Mouse (Mus musculus): Measurements from ENCODE around the gene Fam50a.
"Not testable (repeated sequence)": the region's sequence is repeated elsewhere in the genome, so short reads cannot be mapped to it uniquely, and the experiment has no call there.

The Fam50a gene

DNA sequence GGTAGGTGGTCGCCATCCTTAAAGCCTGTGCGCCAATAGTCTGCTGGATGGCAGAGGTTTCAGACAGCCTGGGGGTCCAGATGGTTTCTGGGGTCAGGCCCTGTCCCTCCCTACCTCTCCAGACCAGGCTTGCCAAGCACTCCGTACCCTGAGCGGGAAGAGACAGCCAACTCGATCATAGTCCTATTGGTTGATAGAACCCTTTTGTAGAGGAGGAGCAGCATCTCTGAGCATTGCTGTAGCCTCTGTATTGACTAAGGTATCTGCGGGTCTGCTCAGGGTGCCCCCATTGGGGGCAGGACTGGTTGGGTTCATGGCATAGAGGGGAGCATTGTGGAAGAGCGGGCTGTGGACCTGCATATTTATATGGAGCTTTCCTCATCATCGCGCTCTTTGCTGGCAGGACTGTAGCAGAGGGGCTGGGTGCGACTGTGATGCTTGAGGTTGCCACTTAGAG lies 16.4 kb downstream of the Fam50a start:
- intact Hi-C loops (cut with DNase I): no loop called here

DNA sequence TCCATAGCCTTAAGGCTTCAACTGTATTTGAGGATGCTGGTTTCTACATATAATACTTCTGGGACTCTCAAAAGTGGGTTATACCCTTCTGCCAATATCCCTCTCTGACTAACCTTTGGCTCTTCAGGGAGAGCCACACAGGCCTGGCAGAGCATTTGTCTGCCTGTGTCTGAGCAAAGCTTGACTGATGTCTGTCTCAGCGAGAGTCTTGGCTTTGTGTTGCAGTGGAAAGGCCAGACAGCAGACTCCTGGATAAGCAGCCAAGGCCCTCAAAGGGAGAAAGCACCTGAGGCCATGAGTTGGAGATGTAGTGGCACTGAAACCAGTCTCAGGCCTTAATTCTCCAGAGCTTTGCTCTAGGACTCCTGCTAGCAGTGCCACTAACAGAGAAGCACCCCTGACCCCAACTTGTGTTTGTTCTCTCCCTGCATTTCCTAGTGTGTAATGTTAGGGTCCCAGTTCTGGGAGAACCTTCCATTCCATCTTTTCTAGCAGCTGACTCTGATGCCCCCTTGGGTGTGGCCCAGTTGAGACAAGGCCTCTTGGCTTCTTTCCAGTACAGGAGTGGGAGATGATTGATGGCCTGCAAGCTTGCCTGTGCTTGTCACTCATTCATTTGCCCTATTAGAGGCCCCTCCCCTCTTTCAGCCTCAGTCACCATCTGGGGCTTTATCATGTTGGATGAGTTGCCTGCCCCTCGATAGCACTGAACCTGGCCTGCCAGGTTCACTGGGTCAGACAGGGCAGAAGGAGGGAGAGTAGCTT lies 17.5 kb downstream of the Fam50a start:
- intact Hi-C loops (cut with DNase I): no loop called here

DNA sequence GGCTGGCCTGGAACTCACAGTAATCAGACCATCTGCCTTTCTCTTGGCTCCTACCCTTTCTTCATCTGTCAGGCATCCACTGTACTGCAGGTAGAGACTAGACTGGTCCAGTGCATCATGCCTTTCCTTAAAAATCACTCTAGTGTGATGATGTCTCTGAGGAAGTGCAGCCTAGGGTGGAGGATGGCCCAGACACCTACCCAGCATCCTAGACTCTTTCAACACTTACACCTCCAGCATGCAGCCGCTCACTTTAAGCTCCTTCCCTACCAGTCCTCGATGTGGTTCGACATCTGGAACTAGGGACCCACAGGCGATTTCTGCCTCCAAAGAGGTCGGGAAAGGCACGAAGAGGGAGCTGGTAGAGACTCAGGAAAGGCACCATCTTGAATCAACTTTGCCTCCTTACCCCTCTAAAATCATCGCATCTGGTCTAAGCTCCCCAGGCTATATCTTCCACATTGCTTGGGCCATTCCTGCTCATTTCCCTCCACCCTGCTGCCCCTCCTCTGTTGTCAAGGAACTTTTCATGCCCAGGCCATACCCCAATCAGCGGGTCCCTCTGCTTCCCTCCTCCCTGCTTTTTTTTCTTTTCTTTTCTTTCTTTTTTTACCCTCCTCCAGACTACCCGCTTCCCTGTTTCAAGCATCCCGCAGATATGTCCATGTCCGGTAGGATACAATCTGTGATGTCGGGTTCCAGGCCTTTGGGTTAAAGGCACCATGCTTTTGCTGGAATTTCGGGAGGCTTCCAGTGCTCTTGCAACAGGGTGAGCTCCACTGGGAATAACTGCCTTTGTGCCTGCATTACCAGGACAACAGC lies 40.0 kb downstream of the Fam50a start:
- intact Hi-C loops (cut with DNase I): no loop called here

DNA sequence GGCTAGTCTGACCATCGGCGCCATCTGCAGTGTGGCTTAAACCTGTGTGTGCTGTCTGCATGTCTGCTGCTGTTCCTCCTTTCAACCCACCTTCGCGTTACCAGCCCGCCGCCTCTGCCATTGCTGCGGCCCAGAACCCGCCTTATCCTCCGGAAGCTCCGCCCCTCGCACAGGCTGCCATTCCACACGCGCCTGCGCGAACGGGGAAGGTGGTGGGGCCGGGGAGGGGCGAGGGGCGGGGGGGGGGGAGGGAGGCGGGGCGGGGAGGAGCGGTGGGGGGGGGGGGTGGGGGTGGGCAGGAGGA lies 40.6 kb downstream of the Fam50a start, which contains the start of gene Lage3:
Gene Lage3 (minus strand): TSS at position 152 of the 304 bp plus-strand sequence.
- intact Hi-C loops (cut with DNase I): no loop called here

DNA sequence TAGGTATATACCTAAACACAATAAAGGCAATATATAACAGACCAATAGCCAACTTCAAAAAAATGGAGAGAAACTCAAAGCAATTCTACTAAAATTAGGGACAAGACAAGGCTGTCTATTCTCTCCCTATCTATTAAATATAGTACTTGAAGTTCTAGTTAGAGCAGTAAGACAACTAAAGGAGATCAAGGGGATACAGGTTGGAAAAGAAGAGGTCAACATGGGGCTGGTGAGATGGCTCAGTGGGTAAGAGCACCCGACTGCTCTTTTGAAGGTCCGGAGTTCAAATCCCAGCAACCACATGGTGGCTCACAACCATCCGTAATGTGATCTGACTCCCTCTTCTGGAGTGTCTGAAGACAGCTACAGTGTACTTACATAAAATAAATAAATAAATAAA lies 44.2 kb downstream of the Fam50a start:
- intact Hi-C loops (cut with DNase I): not testable (repeated sequence)

DNA sequence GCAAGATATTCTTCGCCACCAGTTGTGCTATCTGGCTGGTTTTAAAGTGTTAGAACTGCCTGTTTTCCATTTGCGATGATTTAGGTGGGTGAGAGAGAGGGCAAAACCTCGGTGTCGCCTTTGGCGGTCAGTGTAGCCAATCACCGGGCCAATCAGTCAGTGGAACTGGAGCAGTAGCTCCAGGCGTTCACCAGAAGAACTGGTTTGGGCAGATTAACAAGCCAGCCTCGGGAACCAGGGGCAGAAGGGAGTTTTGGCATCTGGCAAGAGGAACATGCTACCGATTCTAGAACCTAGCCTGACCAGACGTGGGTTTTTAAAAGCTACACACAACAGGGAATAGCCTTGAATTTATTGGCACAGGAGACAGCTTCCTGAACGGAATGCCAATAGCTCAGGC lies 46.3 kb downstream of the Fam50a start:
- intact Hi-C loops (cut with DNase I): no loop called here

DNA sequence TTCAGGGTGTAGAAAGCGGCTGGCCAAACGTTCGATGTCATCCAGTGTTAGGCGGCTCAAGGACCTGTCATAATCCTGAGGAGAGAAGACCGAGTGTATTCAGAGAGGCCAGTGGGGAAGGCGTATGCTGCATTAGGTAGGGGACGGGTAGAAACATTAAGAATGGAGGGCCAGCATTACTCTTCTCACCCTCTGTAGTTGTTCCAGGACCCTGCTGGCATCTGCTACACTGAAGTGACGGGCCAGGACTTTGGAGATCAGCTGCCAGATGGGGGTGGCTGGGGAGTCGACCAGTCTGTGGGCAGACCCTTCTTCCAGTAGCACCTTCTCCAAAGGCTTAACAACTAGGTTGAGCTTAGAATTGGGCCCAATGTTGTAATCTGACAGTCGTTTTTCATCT lies 54.7 kb downstream of the Fam50a start:
- intact Hi-C loops (cut with DNase I): loop anchor here (5.0 kb wide), 1 partner anchor 55 kb away; the partner anchor contains the start of gene Fam50a

DNA sequence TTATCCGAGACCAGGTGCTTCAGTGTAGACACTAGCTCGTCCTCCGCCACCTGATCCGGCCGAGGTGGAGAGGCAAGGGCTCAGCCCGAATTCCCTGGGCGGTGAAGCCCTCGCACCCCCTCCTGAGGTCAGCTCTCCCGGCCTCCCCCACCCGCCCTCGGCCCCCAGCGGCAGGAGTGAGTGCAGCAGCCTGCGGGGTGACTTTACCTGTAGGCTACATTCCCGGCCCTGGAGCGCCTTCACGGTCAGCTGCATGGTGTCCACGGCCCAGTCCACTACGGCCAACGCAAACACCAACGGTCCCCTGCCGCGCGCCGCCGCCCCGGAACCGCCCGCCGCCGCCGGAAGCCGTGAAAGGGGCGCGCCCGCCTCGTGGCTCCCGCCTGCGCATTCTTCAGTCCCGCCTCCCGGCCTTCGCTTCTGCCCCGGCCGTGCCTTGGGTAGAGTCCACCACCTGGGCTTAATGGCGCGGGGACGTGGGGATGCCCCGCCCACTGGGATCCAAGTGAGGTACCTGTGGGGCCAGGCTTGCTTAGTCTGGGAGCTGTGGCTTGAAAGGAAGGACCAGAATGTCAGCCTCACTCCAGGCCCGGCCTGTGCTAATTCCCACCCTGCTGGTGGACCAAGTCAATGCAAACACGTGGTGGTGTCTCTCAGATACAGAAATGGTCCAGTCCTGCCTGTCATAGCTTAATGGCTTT lies 55.5 kb downstream of the Fam50a start:
- intact Hi-C loops (cut with DNase I): loop anchor here (5.0 kb wide), 1 partner anchor 56 kb away; the partner anchor contains the start of gene Fam50a

Small RNAs within 50 kb of the gene (microRNA-seq; reads per million reads assigned to microRNA genes)
- gene Mir7091 (0.11 to 0.12 reads per million in 2 experiments), gene Mir7092 (0 to 0.12 reads per million in 2 experiments)

All from adrenal gland (tissue).